Mouse (Mus musculus) erythroid progenitor cell, adult 5-6 weeks (primary cell): ENCODE results near the gene Padi3. TPM values are rescaled to one million over a fixed set of nuclear protein-coding genes. Genes with fewer than 3 reads are reported as not detected.

ENCODE experiments used
- ATAC-seq: replicated peaks from 2 replicates; pipeline ENCODE4 v1.8.0; 2016; ENCODE audit warnings: moderate number of reproducible peaks, mild to moderate bottlenecking, moderate TSS enrichment, inconsistent platforms; ENCODE audit not compliant: poor library complexity, low FRiP score, severe bottlenecking
- total RNA-seq, 2 experiments: library from RNA; stranded (forward) in 1 of 2; stranded (reverse) in 1 of 2; fragments of 150-400 nt in 1 of 2; fragments of 186-747, 209-891 nt in 1 of 2; gene quantifications; 2 replicates each; pipeline versions ENCODE4 v1.2.3 to v1.2.4; 2015 to 2017; ENCODE audit warnings: low replicate concordance in 2 of 2

The Padi3 gene
- total RNA-seq, 2 experiments from 2014 or later, result not detected

GRCm38 (mm10) chr4:140742543-140742942 lies 67.9 kb downstream of the Padi3 start, which contains the start of gene Padi6:
TSS of gene Padi6 (minus strand) at chr4:140742643.
- no peak for ATAC-seq

- ATAC-seq, result no peak
Observed at GRCm38 (mm10) chr4:140741401-140741800, 69.0 kb downstream of the Padi3 start.

- no peak for ATAC-seq
Observed at GRCm38 (mm10) chr4:140740655-140741054, 69.8 kb downstream of the Padi3 start.

Other genes starting within 250 kb of the Padi3 start
- gene Arhgef10l, start 144.6 kb downstream of the Padi3 start, total RNA-seq (2015; ENCODE audit: low replicate concordance), result not detected in 2 replicates
- 0.64 and 1.4 TPM in 2 replicates for gene Arhgef10l, start 144.6 kb downstream of the Padi3 start, total RNA-seq (2017; ENCODE audit: low replicate concordance)
- gene Rcc2, start 110.1 kb downstream of the Padi3 start, total RNA-seq (2015; ENCODE audit: low replicate concordance), result 22.6 and 25.6 TPM in 2 replicates
- gene Rcc2, start 110.1 kb downstream of the Padi3 start, total RNA-seq (2017; ENCODE audit: low replicate concordance), result 22.3 and 26.0 TPM in 2 replicates
- gene Padi6, start 68.0 kb downstream of the Padi3 start, total RNA-seq (2015; ENCODE audit: low replicate concordance), result not detected in 2 replicates
- not detected in 2 replicates for gene Padi6, start 68.0 kb downstream of the Padi3 start, total RNA-seq (2017; ENCODE audit: low replicate concordance)
- 8.0 and 15.1 TPM in 2 replicates for gene Padi4, start 36.4 kb downstream of the Padi3 start, total RNA-seq (2015; ENCODE audit: low replicate concordance)
- gene Padi4, start 36.4 kb downstream of the Padi3 start, total RNA-seq (2017; ENCODE audit: low replicate concordance), result 4.1 and 15.1 TPM in 2 replicates
- not detected in 2 replicates for gene Padi1, start 35.1 kb upstream of the Padi3 start, total RNA-seq (2015; ENCODE audit: low replicate concordance)
- not detected in 2 replicates for gene Padi1, start 35.1 kb upstream of the Padi3 start, total RNA-seq (2017; ENCODE audit: low replicate concordance)
- 1.1 and 3.4 TPM in 2 replicates for gene Padi2, start 95.7 kb upstream of the Padi3 start, total RNA-seq (2015; ENCODE audit: low replicate concordance)
- gene Padi2, start 95.7 kb upstream of the Padi3 start, total RNA-seq (2017; ENCODE audit: low replicate concordance), result 1.3 and 3.5 TPM in 2 replicates
- 44.3 and 52.0 TPM in 2 replicates for gene Sdhb, start 150.6 kb upstream of the Padi3 start, total RNA-seq (2015; ENCODE audit: low replicate concordance)
- 21.6 and 53.0 TPM in 2 replicates for gene Sdhb, start 150.6 kb upstream of the Padi3 start, total RNA-seq (2017; ENCODE audit: low replicate concordance)
- 4.2 and 10.8 TPM in 2 replicates for gene Atp13a2, start 176.2 kb upstream of the Padi3 start, total RNA-seq (2015; ENCODE audit: low replicate concordance)
- 6.0 and 18.0 TPM in 2 replicates for gene Atp13a2, start 176.2 kb upstream of the Padi3 start, total RNA-seq (2017; ENCODE audit: low replicate concordance)
- gene Mfap2, start 199.8 kb upstream of the Padi3 start, total RNA-seq (2015; ENCODE audit: low replicate concordance), result not detected in 2 replicates
- not detected in 2 replicates for gene Mfap2, start 199.8 kb upstream of the Padi3 start, total RNA-seq (2017; ENCODE audit: low replicate concordance)
- gene Crocc, start 249.9 kb upstream of the Padi3 start, total RNA-seq (2015; ENCODE audit: low replicate concordance), result 0.36 TPM in 1 of 2 replicates, not detected in the other
- 1.4 TPM in 1 of 2 replicates, not detected in the other for gene Crocc, start 249.9 kb upstream of the Padi3 start, total RNA-seq (2017; ENCODE audit: low replicate concordance)